Comparison of ENCODE assay signal across 8 mouse cellular contexts in the genomic region with DNA sequence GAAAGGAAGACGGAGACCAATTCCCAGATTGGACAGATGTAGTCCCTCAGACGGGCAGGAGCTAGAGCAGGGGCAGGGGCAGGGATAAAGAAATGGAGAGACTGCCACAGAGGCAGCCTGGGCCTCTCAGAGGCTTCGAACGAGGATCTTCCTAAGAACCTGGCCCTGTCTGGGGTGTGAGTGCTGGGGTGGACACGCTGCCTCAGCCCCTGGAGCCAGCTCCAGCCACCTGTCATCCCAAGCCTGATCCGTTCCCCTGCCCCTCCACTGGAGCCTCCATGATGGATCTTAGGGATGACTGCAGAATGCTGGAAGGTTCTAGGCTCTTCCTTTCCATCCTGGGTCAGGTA. TPM values are rescaled to one million over a fixed set of nuclear protein-coding genes. Genes with fewer than 3 reads are reported as not detected.
DNase-seq lines count a peak whose midpoint lies in the region; ATAC-seq and TF ChIP-seq lines count a peak whose summit lies in the region.

No protein-coding gene starts in this region.

- no peak for TF ChIP-seq POLR2A in kidney, adult 2 months (IDR thresholded peaks at IDR 0.05; ENCODE audit: low read depth, low read length)

- no peak for DNase-seq in kidney, adult 2 months
- no peak for DNase-seq in kidney, postnatal 25 days
- no peak for DNase-seq in embryonic facial prominence, embryonic 10.5 days (ENCODE audit: low spot score)
- DNase-seq in heart, postnatal 0 days (ENCODE audit: low spot score), result no peak
- DNase-seq in midbrain, embryonic 11.5 days (ENCODE audit: low spot score, missing footprints), result no peak
- no peak for DNase-seq in embryo, embryonic 9.5 days (ENCODE audit: extremely low spot score)
- no peak for DNase-seq in adrenal gland, adult 8-10 months
- DNase-seq in right cerebral cortex, postnatal 10 days (ENCODE audit: low spot score in 2 of 2), result no peak

- no peaks in the 10 kb centered on the region for H3K36me3 ChIP-seq in kidney, adult 2 months (ENCODE audit: control insufficient read depth, insufficient read depth, low read length)
- peaks cover 13% of the 10 kb centered on the region for H3K36me3 ChIP-seq in embryonic facial prominence, embryonic 10.5 days (replicated peaks)
- no peaks in the 10 kb centered on the region for H3K36me3 ChIP-seq in heart, postnatal 0 days (replicated peaks; ENCODE audit: control insufficient read depth, insufficient read depth, low read length)
- no peaks in the 10 kb centered on the region for H3K36me3 ChIP-seq in midbrain, embryonic 11.5 days (ENCODE audit: control insufficient read depth, insufficient read depth, low read length)

- H3K9me3 ChIP-seq in embryonic facial prominence, embryonic 10.5 days, result no peaks in the 10 kb centered on the region
- H3K9me3 ChIP-seq in heart, postnatal 0 days (replicated peaks; ENCODE audit: control insufficient read depth, low read length), result no peaks in the 10 kb centered on the region
- H3K9me3 ChIP-seq in midbrain, embryonic 11.5 days (ENCODE audit: control insufficient read depth, low read length), result no peaks in the 10 kb centered on the region

- no peak overlapping the region for H3K4me3 ChIP-seq in kidney, adult 2 months (ENCODE audit: insufficient read depth, low read depth, low read length)
- H3K4me3 ChIP-seq in embryonic facial prominence, embryonic 10.5 days, result 0 out of 2 replicates have a peak overlapping the region, but pooled peaks have one; percentile 18
- H3K4me3 ChIP-seq in heart, postnatal 0 days (ENCODE audit: low read depth, low read length), result no peak overlapping the region
- no peak overlapping the region for H3K4me3 ChIP-seq in midbrain, embryonic 11.5 days (ENCODE audit: low read depth, low read length)

- no peak for TF ChIP-seq CTCF in kidney, adult 2 months (conservative IDR thresholded peaks at IDR 0.05; ENCODE audit: insufficient read depth, insufficient read length, low read depth, low read length)
- no peak for TF ChIP-seq CTCF in heart, postnatal 0 days (IDR thresholded peaks at IDR 0.05; ENCODE audit: low read depth)

- peak overlapping the region; percentile 31; the same call in 1 of the 2 replicates for H3K4me2 ChIP-seq in heart, postnatal 0 days (ENCODE audit: low read depth, low read length)
- no peak overlapping the region for H3K4me2 ChIP-seq in midbrain, embryonic 11.5 days

- H3K27me3 ChIP-seq in kidney, adult 2 months (replicated peaks; ENCODE audit: control insufficient read depth, insufficient read depth, low read length), result no peaks in the 10 kb centered on the region
- no peaks in the 10 kb centered on the region for H3K27me3 ChIP-seq in embryonic facial prominence, embryonic 10.5 days (replicated peaks; ENCODE audit: low read depth, poor library complexity, severe bottlenecking)
- H3K27me3 ChIP-seq in heart, postnatal 0 days (ENCODE audit: control insufficient read depth, insufficient read depth, low read length), result no peaks in the 10 kb centered on the region
- no peaks in the 10 kb centered on the region for H3K27me3 ChIP-seq in midbrain, embryonic 11.5 days (ENCODE audit: control insufficient read depth, insufficient read depth, low read length)

- peak overlapping the region; percentile 93 for H3K27ac ChIP-seq in kidney, adult 2 months (ENCODE audit: insufficient read depth, low read depth, low read length)
- peak overlapping the region; percentile 89 for H3K27ac ChIP-seq in embryonic facial prominence, embryonic 10.5 days (replicated peaks)
- peak overlapping the region; percentile 91 for H3K27ac ChIP-seq in heart, postnatal 0 days (ENCODE audit: low read depth)
- peak overlapping the region; percentile 99 for H3K27ac ChIP-seq in midbrain, embryonic 11.5 days (ENCODE audit: low read depth, low read length)

- ATAC-seq in heart, postnatal 0 days (ENCODE audit: insufficient read depth, low read depth), result no peak
- no peak for ATAC-seq in midbrain, embryonic 11.5 days (ENCODE audit: low FRiP score)

- 49% methylated on average over 6 of the region's 6 CpGs for WGBS in kidney, adult 2 months
- 50% methylated on average over 6 of the region's 6 CpGs for WGBS in embryonic facial prominence, embryonic 10.5 days
- WGBS in heart, postnatal 0 days, result 52% methylated on average over 6 of the region's 6 CpGs
- WGBS in midbrain, embryonic 11.5 days, result 36% methylated on average over 6 of the region's 6 CpGs

- H3K4me1 ChIP-seq in kidney, adult 2 months (ENCODE audit: control insufficient read depth, insufficient read depth, low read length), result peaks cover 31% of the 10 kb centered on the region
- H3K4me1 ChIP-seq in embryonic facial prominence, embryonic 10.5 days, result peaks cover 95% of the 10 kb centered on the region
- H3K4me1 ChIP-seq in heart, postnatal 0 days (ENCODE audit: control insufficient read depth, insufficient read depth), result peaks cover 73% of the 10 kb centered on the region
- H3K4me1 ChIP-seq in midbrain, embryonic 11.5 days (ENCODE audit: control insufficient read depth, insufficient read depth, low read length), result peaks cover 47% of the 10 kb centered on the region

- peak overlapping the region; percentile 28 for H3K9ac ChIP-seq in heart, postnatal 0 days (replicated peaks; ENCODE audit: low read depth, low read length)
- H3K9ac ChIP-seq in midbrain, embryonic 11.5 days (ENCODE audit: low read length), result peak overlapping the region; percentile 52; the same call in 1 of the 2 replicates

- no peak for TF ChIP-seq EP300 in heart, postnatal 0 days (IDR thresholded peaks at IDR 0.05; ENCODE audit: low read depth)

RNA-seq across cellular contexts. Expression of a gene that starts 20.2 kb away (rescaled TPM):
- polyA plus RNA-seq in kidney, adult 2 months (2012; rRNA removed), result 16.5 and 18.5 TPM in 2 replicates
- 20.8 and 21.9 TPM in 2 replicates for polyA plus RNA-seq in embryonic facial prominence, embryonic 10.5 days (2016; fragmentation: Nextera tagmentation; extraction: Ambion mirVana)
- total RNA-seq in heart, postnatal 0 days (2014; rRNA removed; ENCODE audit: low replicate concordance), result 15.1 and 19.2 TPM in 2 replicates
- polyA plus RNA-seq in heart, postnatal 0 days (2015; fragmentation: Nextera tagmentation; extraction: Ambion mirVana), result 17.0 and 17.5 TPM in 2 replicates
- polyA plus RNA-seq in midbrain, embryonic 11.5 days (2014; fragmentation: Nextera tagmentation; extraction: Ambion mirVana), result 16.5 and 17.0 TPM in 2 replicates
- total RNA-seq in adrenal gland, adult 8-10 months (2022), result 100 to 1,000 TPM in 2 of 4 experiments, 10 to 100 TPM in 2; 46.1 to 114 (median 84.3) TPM

RNA-seq across cellular contexts. Expression of a gene that starts 50.0 kb away (rescaled TPM):
- 17.9 and 21.4 TPM in 2 replicates for polyA plus RNA-seq in kidney, adult 2 months (2012; rRNA removed)
- polyA plus RNA-seq in embryonic facial prominence, embryonic 10.5 days (2016; fragmentation: Nextera tagmentation; extraction: Ambion mirVana), result 59.4 and 60.0 TPM in 2 replicates
- total RNA-seq in heart, postnatal 0 days (2014; rRNA removed; ENCODE audit: low replicate concordance), result 31.9 and 35.5 TPM in 2 replicates
- 17.6 and 18.2 TPM in 2 replicates for polyA plus RNA-seq in heart, postnatal 0 days (2015; fragmentation: Nextera tagmentation; extraction: Ambion mirVana)
- polyA plus RNA-seq in midbrain, embryonic 11.5 days (2014; fragmentation: Nextera tagmentation; extraction: Ambion mirVana), result 82.5 and 83.6 TPM in 2 replicates
- 10 to 100 TPM; 42.1 to 71.0 (median 59.4) TPM for total RNA-seq in adrenal gland, adult 8-10 months (2022)
